Mouse (Mus musculus) C2C12 (cell line): ENCODE measurements around the gene Cdc14a.

Experiments
- CTCF ChIP-seq: IDR thresholded peaks from one replicate; pipeline ENCODE4 v1.5.1; 2011; ENCODE audit not compliant: control insufficient read depth, insufficient read depth, insufficient read length
- FOSL1 ChIP-seq: IDR thresholded peaks from one replicate; pipeline ENCODE4 v1.8.0; 2011; ENCODE audit warnings: mild to moderate bottlenecking, low read length; ENCODE audit not compliant: poor library complexity, insufficient read depth, severe bottlenecking
- MAX ChIP-seq: IDR thresholded peaks from one replicate; pipeline ENCODE4 v1.6.1; 2011; ENCODE audit warnings: mild to moderate bottlenecking, control low read depth
- USF1 ChIP-seq: IDR thresholded peaks from one replicate; pipeline ENCODE4 v1.6.1; 2011; ENCODE audit warnings: low read depth, mild to moderate bottlenecking, control low read depth, moderate library complexity

DNA sequence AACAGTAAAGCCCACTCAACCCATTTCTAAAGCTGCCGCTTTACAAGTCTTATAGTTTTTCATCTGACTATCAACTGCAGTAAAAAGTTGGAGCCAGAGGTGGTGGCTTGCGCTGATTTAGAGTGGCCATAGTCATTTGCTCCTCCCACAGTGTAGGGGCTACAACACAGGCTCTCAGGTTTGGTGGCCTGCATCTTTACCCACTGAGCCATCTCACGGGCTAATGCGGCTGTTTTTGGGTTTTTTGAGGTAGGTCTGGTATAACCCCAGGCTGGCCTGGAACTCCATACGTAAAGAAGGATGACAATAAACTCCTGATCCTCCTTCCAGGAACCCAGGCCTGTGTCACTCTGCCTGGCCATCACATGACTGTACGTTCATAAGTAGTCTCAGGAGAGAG, 2.1 kb upstream of the Cdc14a start:
- TF ChIP-seq USF1 (no peak), CTCF (no peak), FOSL1 (no peak), MAX (no peak)
